Mouse (Mus musculus) heart, embryonic 12.5 days (tissue): ENCODE results near the gene Cemip2. TPM values are rescaled to one million over a fixed set of nuclear protein-coding genes. Genes with fewer than 3 reads are reported as not detected.
"Not testable (repeated sequence)": the region's sequence is repeated elsewhere in the genome, so short reads cannot be mapped to it uniquely, and the experiment has no call there.

Experiments
- ATAC-seq: fragments of 200-750 bp; cut with Nextera tagmentation; 2 replicates; pipeline ENCODE4 v1.8.0; 2017; ENCODE audit warnings: moderate TSS enrichment, moderate library complexity; ENCODE audit not compliant: insufficient number of reproducible peaks, low FRiP score
- H3K27ac ChIP-seq: fragments of 300-500 bp; sonication (generic); 2 replicates; pipeline ENCODE4 v1.5.1; 2016; ENCODE audit warnings: mild to moderate bottlenecking, moderate library complexity; ENCODE audit not compliant: poor library complexity, severe bottlenecking
- H3K27me3 ChIP-seq: fragments of 300-500 bp; sonication (generic); replicated peaks from 2 replicates; pipeline ENCODE4 v1.6.1; 2016; ENCODE audit warnings: mild to moderate bottlenecking, moderate library complexity
- H3K36me3 ChIP-seq: fragments of 300-500 bp; sonication (generic); 2 replicates; pipeline ENCODE4 v1.6.1; 2016; ENCODE audit warnings: mild to moderate bottlenecking, moderate library complexity
- H3K4me1 ChIP-seq: fragments of 300-500 bp; sonication (generic); replicated peaks from 2 replicates; pipeline ENCODE4 v1.6.1; 2016; ENCODE audit warnings: mild to moderate bottlenecking
- H3K4me2 ChIP-seq: fragments of 300-500 bp; sonication (generic); 2 replicates; pipeline ENCODE4 v1.6.1; 2016; ENCODE audit warnings: mild to moderate bottlenecking, moderate library complexity
- H3K4me3 ChIP-seq: fragments of 300-500 bp; sonication (generic); 2 replicates; pipeline ENCODE4 v1.5.1; 2016; ENCODE audit warnings: mild to moderate bottlenecking
- H3K9ac ChIP-seq: fragments of 300-500 bp; sonication (generic); 2 replicates; pipeline ENCODE4 v1.6.1; 2016; ENCODE audit warnings: mild to moderate bottlenecking, moderate library complexity
- H3K9me3 ChIP-seq: fragments of 300-500 bp; sonication (generic); replicated peaks from 2 replicates; pipeline ENCODE4 v1.6.1; 2016; ENCODE audit warnings: mild to moderate bottlenecking, moderate library complexity
- WGBS: fragments of 180-500 bp; shearing (Covaris S2); methylation state at CpG from one replicate; pipeline ENCODE4 v1.1.7; 2016; 5-methylcytosine and 5-hydroxymethylcytosine counted together
- polyA plus RNA-seq: library from polyadenylated mRNA; unstranded; fragments of >200 nt; fragmentation: Nextera tagmentation; extraction: Ambion mirVana; gene quantifications from 2 replicates; pipeline ENCODE4 v1.2.1, GENCODE M21; 2016

Cemip2 gene
- polyA plus RNA-seq, 1 experiment from 2014 or later: 116 TPM

GRCm38 (mm10) chr19:21855421-21856128 lies 77.4 kb downstream of the Cemip2 start:
- Histone ChIP-seq H3K27me3 (no peaks in the 10 kb centered on the region), H3K4me1 (peaks cover 15% of the 10 kb centered on the region), H3K36me3 (peaks cover 62% of the 10 kb centered on the region), H3K27ac (peak overlapping the region; percentile 13; the same call in 1 of the 2 replicates), H3K9me3 (peaks cover 2% of the 10 kb centered on the region; the same call in 1 of the 2 replicates), H3K9ac (no peak overlapping the region), H3K4me3 (no peak overlapping the region), H3K4me2 (no peak overlapping the region)
- WGBS: 67% methylated on average over 8 of the region's 8 CpGs
- no peak for ATAC-seq

DNA sequence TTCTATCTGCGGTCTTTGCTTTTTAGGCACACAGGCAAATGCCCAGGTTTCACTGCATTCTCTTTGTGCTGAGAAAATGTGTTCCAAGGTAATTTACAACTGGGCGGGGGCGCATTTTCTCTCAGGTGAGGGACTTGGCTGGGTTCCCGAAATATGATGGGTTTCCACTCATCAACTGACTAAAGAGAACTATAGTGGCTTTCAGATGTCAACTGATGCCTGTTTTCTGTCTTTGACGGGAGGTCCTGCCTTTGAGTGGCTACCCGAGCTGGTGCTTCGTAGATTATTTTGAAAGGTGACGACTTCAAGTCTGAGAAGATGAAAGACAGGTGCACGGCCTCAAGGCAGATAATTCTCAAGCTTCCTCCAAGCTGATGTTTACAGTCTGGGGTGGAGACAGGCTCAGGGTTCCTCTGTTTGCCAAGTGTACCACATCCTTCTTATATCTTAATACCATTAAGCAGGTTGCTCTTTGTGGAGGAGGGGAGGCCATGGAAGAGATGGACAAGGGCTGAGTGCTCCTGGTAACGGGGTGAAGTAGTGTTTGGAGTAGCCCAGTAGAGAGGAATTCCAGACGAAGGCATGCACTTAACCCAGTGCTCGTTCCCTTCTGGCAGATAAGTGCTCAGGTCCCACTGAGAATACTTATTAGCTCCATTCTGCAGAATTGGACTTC lies 80.8 kb downstream of the Cemip2 start:
- Histone ChIP-seq H3K9me3 (peaks cover 2% of the 10 kb centered on the region; the same call in 1 of the 2 replicates), H3K4me1 (peaks cover 15% of the 10 kb centered on the region), H3K4me3 (no peak overlapping the region), H3K27ac (peak overlapping the region; percentile 51), H3K27me3 (no peaks in the 10 kb centered on the region), H3K9ac (no peak overlapping the region), H3K36me3 (peaks cover 42% of the 10 kb centered on the region), H3K4me2 (0 out of 2 replicates have a peak overlapping the region, but pooled peaks have one; percentile 4)
- WGBS: 30% methylated on average over 12 of the region's 12 CpGs
- ATAC-seq: peak; percentile 72

- whole genome bisulfite sequencing: 77% methylated on average over 5 of the region's 5 CpGs
- no peak for ATAC-seq
- peaks cover 19% of the 10 kb centered on the region for H3K4me1 ChIP-seq
- no peak overlapping the region for H3K27ac ChIP-seq
- H3K36me3 ChIP-seq: peaks cover 31% of the 10 kb centered on the region
- H3K4me2 ChIP-seq: no peak overlapping the region
- no peaks in the 10 kb centered on the region for H3K27me3 ChIP-seq
- H3K4me3 ChIP-seq: no peak overlapping the region
- no peaks in the 10 kb centered on the region; the same call in 1 of the 2 replicates for H3K9me3 ChIP-seq
- no peak overlapping the region for H3K9ac ChIP-seq
Measured at GRCm38 (mm10) chr19:21860132-21860531, 82.0 kb downstream of the Cemip2 start.

DNA sequence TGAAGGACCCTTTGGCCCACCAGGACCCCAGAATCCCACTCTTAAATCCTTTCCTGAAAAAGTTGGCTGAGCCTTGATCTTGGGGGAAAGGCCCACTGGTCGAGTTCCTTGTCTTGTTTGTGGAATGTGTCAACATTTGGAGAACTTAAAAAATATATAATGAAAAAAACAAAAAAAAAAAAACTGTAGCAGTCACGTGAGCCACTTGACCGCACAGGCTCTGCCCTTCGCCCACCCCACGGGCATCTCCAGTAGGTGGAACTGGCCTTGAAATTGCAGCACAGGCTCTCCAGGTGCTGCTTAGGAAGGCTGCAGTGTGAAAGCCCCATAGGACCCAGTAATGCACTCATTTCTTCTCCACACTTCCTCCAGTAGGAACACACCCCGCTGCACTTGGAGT lies 82.8 kb downstream of the Cemip2 start:
- H3K4me1 ChIP-seq: peaks cover 21% of the 10 kb centered on the region
- 92% methylated on average over 6 of the region's 6 CpGs for WGBS
- no peaks in the 10 kb centered on the region for H3K9me3 ChIP-seq
- H3K9ac ChIP-seq: no peak overlapping the region
- ATAC-seq: no peak
- no peak overlapping the region for H3K4me2 ChIP-seq
- H3K27ac ChIP-seq: no peak overlapping the region
- peaks cover 25% of the 10 kb centered on the region for H3K36me3 ChIP-seq
- H3K4me3 ChIP-seq: no peak overlapping the region
- H3K27me3 ChIP-seq: no peaks in the 10 kb centered on the region

DNA sequence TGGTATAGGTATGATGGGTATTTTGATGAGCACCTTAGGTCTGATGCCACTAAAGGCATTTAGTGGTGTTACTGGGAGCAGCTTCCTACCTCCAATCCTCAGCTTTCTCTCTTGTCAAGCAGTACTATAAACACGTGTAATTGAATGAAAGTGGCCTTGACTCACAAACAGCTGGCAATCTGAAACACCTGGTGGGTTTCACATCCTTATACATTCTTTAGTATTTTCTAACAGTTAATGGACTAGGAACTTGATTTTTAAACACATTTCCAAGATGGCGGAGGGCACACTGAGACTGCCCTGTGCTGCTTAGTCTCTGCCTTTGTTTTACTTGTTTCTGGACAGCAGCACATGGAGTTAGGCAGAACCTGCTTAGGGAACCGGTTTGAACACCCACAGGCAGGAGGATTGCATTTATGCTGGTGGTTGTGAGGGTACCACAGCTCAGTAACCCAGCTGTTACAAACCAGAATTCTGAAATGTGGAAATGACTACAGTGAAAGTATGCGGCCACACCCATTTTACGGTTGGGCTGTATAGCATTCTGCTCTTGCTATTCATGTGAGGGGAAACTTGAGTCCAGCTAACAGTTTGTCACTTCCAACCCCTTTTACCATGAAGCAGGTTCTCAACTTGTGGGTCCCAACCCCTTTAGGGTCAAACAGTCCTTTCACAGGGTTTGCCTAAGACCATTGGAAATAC lies 84.3 kb downstream of the Cemip2 start:
- 88% methylated on average over 5 of the region's 5 CpGs for WGBS
- no peak overlapping the region for H3K4me3 ChIP-seq
- no peak for ATAC-seq

GRCm38 (mm10) chr19:21862991-21863931 lies 85.1 kb downstream of the Cemip2 start:
- H3K27ac ChIP-seq: no peak overlapping the region; the same call in 1 of the 2 replicates
- no peaks in the 10 kb centered on the region for H3K9me3 ChIP-seq
- no peak overlapping the region for H3K4me2 ChIP-seq
- no peak for ATAC-seq
- H3K4me1 ChIP-seq: peaks cover 29% of the 10 kb centered on the region
- 79% methylated on average over 9 of the region's 9 CpGs for WGBS
- H3K9ac ChIP-seq: no peak overlapping the region
- H3K4me3 ChIP-seq: no peak overlapping the region
- H3K27me3 ChIP-seq: no peaks in the 10 kb centered on the region
- H3K36me3 ChIP-seq: peaks cover 6% of the 10 kb centered on the region

More for the DNA sequence above, 84.3 kb downstream of the Cemip2 start:
- H3K27ac ChIP-seq: no peak overlapping the region
- H3K9ac ChIP-seq: no peak overlapping the region
- H3K4me1 ChIP-seq: peaks cover 29% of the 10 kb centered on the region
- no peaks in the 10 kb centered on the region for H3K9me3 ChIP-seq
- no peaks in the 10 kb centered on the region for H3K27me3 ChIP-seq
- peaks cover 10% of the 10 kb centered on the region for H3K36me3 ChIP-seq
- no peak overlapping the region for H3K4me2 ChIP-seq

- Histone ChIP-seq H3K4me3 (no peak overlapping the region), H3K4me1 (peaks cover 24% of the 10 kb centered on the region), H3K27me3 (no peaks in the 10 kb centered on the region), H3K27ac (peak overlapping the region; percentile 22; the same call in 1 of the 2 replicates), H3K4me2 (no peak overlapping the region), H3K9ac (no peak overlapping the region), H3K9me3 (no peaks in the 10 kb centered on the region), H3K36me3 (peaks cover 6% of the 10 kb centered on the region)
- no peak for ATAC-seq
- WGBS: 54% methylated on average over 7 of the region's 7 CpGs
Measured at GRCm38 (mm10) chr19:21865242-21866055, 87.3 kb downstream of the Cemip2 start.

GRCm38 (mm10) chr19:21866094-21866493 lies 88.0 kb downstream of the Cemip2 start:
- Histone ChIP-seq H3K4me2 (no peak overlapping the region), H3K9ac (no peak overlapping the region), H3K4me1 (peaks cover 24% of the 10 kb centered on the region), H3K27ac (peak overlapping the region; percentile 3; the same call in 1 of the 2 replicates), H3K27me3 (no peaks in the 10 kb centered on the region), H3K9me3 (no peaks in the 10 kb centered on the region), H3K4me3 (no peak overlapping the region), H3K36me3 (peaks cover 5% of the 10 kb centered on the region)
- ATAC-seq: no peak

DNA sequence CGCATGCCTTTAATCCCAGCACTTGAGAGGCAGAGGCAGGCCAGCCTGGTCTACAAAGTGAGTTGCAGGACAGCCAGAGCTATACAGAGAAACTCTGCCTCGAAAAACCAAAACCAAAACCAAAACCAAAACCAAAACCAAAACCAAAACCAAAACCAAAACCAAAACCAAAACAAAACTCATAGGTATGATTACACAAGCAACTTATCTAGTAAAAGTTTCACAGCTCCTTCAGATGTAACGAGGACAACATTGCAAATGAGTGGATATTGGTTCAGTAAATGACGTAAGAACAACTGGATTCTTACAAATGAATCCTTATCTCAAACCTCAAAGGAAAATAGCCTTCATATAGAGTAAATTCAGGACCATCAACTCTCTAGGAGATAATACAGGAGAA lies 88.6 kb downstream of the Cemip2 start:
- not testable (repeated sequence) for H3K4me3 ChIP-seq, H3K9me3 ChIP-seq, H3K4me2 ChIP-seq, H3K27me3 ChIP-seq, H3K9ac ChIP-seq, H3K36me3 ChIP-seq, H3K27ac ChIP-seq, ATAC-seq
- peaks cover 24% of the 10 kb centered on the region for H3K4me1 ChIP-seq
- 82% methylated on average over 4 of the region's 4 CpGs for WGBS

DNA sequence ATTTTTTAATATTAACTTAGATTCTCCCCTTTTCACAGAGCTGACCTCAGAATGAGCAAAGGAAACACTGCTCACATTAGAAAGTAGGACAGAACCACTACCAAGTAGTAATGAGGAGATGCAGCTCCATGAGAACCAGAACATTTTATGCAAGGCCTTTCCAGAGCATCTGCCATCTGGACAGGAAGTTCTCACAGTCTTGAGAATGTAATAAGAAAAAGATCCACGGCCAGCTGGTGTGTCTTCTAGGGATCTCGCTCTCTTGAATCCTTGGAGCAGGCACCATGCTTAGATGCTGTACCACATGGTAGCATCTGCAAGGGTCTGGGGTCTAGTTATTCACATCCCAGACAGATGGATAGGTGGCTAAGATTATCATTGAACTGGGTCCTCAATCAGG lies 90.3 kb downstream of the Cemip2 start:
- Histone ChIP-seq H3K4me2 (no peak overlapping the region), H3K4me3 (no peak overlapping the region), H3K36me3 (no peaks in the 10 kb centered on the region), H3K27ac (no peak overlapping the region), H3K9me3 (no peaks in the 10 kb centered on the region), H3K27me3 (no peaks in the 10 kb centered on the region), H3K4me1 (peaks cover 24% of the 10 kb centered on the region), H3K9ac (no peak overlapping the region)
- 61% methylated on average over 2 of the region's 2 CpGs for WGBS
- ATAC-seq: no peak
